Mouse (Mus musculus) lung, adult 2 months (tissue): ENCODE data around the gene Cdh5.

Experiments used
- CTCF ChIP-seq: fragments of 200-500 bp; IDR thresholded peaks from 2 replicates; pipeline ENCODE4 v1.5.1; 2011; ENCODE audit warnings: mild to moderate bottlenecking, low read length, control low read depth; ENCODE audit not compliant: insufficient read depth
- POLR2A ChIP-seq: fragments of 200-500 bp; IDR thresholded peaks from 2 replicates; pipeline ENCODE4 v1.6.1; 2011; ENCODE audit warnings: low read depth, mild to moderate bottlenecking, control low read depth, low read length, borderline replicate concordance; ENCODE audit errors: extremely low read depth

DNA sequence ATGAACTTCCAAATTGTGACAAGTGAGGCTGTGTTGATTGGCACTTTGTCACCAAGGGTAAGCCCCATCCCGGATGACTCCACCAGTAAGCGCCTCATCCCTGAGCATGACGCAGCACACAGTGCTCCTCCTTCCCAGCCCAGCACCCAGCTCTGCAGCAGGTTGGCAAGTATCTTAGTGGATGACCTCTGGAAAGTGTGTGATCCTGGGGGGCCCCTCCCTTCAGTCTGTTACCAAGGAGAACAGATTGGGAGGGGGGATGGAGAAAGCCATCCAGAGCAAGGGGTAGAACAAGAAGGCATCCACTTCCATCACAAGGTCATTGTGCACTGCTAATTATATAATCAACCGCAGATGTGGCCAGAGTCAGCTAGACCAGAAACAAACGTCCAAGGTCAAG lies 59.3 kb downstream of the Cdh5 start:
- TF ChIP-seq CTCF (no peak), POLR2A (no peak)
